Mouse (Mus musculus) stomach, embryonic 14.5 days (tissue): ENCODE results near the gene Rgs12. TPM values are rescaled to one million over a fixed set of nuclear protein-coding genes. Genes with fewer than 3 reads are reported as not detected.

ENCODE experiments used
- ATAC-seq: fragments of 200-750 bp; cut with Nextera tagmentation; 2 replicates; pipeline ENCODE4 v1.8.0; 2017; ENCODE audit warnings: low read depth, moderate TSS enrichment; ENCODE audit not compliant: insufficient number of reproducible peaks, insufficient read depth, low FRiP score
- H3K27ac ChIP-seq: fragments of 300-500 bp; sonication (generic); 2 replicates; pipeline ENCODE4 v1.5.1; 2014; ENCODE audit warnings: mild to moderate bottlenecking, low read length, moderate library complexity, mixed read lengths
- H3K27me3 ChIP-seq: fragments of 300-500 bp; sonication (generic); 2 replicates; pipeline ENCODE4 v1.6.1; 2014; ENCODE audit warnings: low read length, control low read depth, mixed read lengths; ENCODE audit not compliant: control insufficient read depth, insufficient read depth
- H3K36me3 ChIP-seq: fragments of 300-500 bp; sonication (generic); 2 replicates; pipeline ENCODE4 v1.6.1; 2014; ENCODE audit warnings: mild to moderate bottlenecking, control low read depth, low read length, moderate library complexity, mixed read lengths; ENCODE audit not compliant: control insufficient read depth, insufficient read depth
- H3K4me1 ChIP-seq: fragments of 300-500 bp; sonication (generic); 2 replicates; pipeline ENCODE4 v1.6.1; 2014; ENCODE audit warnings: low read length, control low read depth, mixed read lengths; ENCODE audit not compliant: control insufficient read depth, insufficient read depth
- H3K4me2 ChIP-seq: fragments of 300-500 bp; sonication (generic); replicated peaks from 2 replicates; pipeline ENCODE4 v1.6.1; 2014; ENCODE audit warnings: low read depth, low read length, control low read depth
- H3K4me3 ChIP-seq: fragments of 300-500 bp; sonication (generic); 2 replicates; pipeline ENCODE4 v1.5.1; 2014; ENCODE audit warnings: low read depth, low read length, control low read depth
- H3K9ac ChIP-seq: fragments of 300-500 bp; sonication (generic); replicated peaks from 2 replicates; pipeline ENCODE4 v1.6.1; 2014; ENCODE audit warnings: low read depth, mild to moderate bottlenecking, control low read depth, low read length, moderate library complexity, mixed read lengths
- H3K9me3 ChIP-seq: fragments of 300-500 bp; sonication (generic); 2 replicates; pipeline ENCODE4 v1.6.1; 2016; ENCODE audit warnings: low read depth, low read length, control low read depth; ENCODE audit not compliant: control insufficient read depth
- WGBS: fragments of 180-500 bp; shearing (Covaris S2); extraction: QIAGEN DNeasy Blood & Tissue Kit; methylation state at CpG from one replicate; pipeline ENCODE4 v1.1.7; 2014; 5-methylcytosine and 5-hydroxymethylcytosine counted together
- polyA plus RNA-seq: library from polyadenylated mRNA; unstranded; fragments of >200 nt; fragmentation: Nextera tagmentation; extraction: Ambion mirVana; gene quantifications from 2 replicates; pipeline ENCODE4 v1.2.1, GENCODE M21; 2014

The Rgs12 gene
- polyA plus RNA-seq, 1 experiment from 2014 or later: 34.2 TPM

- Histone ChIP-seq H3K4me2 (no peak overlapping the region), H3K4me3 (no peak overlapping the region), H3K4me1 (0 out of 2 replicates have a peak, but pooled peaks cover 4% of the 10 kb centered on the region), H3K27me3 (no peaks in the 10 kb centered on the region), H3K27ac (no peak overlapping the region), H3K9me3 (peaks cover 3% of the 10 kb centered on the region; the same call in 1 of the 2 replicates), H3K36me3 (no peaks in the 10 kb centered on the region), H3K9ac (no peak overlapping the region)
- ATAC-seq: no peak
- 77% methylated on average over 2 of the region's 2 CpGs for WGBS
Measured at GRCm38 (mm10) chr5:34957015-34957414, 7.8 kb downstream of the Rgs12 start.

GRCm38 (mm10) chr5:34960021-34960420, 10.8 kb downstream of the Rgs12 start:
- no peak overlapping the region for H3K9ac ChIP-seq
- 0 out of 2 replicates have a peak, but pooled peaks cover 4% of the 10 kb centered on the region for H3K4me1 ChIP-seq
- no peak overlapping the region for H3K4me3 ChIP-seq
- H3K9me3 ChIP-seq: no peaks in the 10 kb centered on the region
- WGBS: 72% methylated on average over 1 of the region's 1 CpGs
- no peak; the same call in 1 of the 2 replicates for ATAC-seq
- no peak overlapping the region for H3K4me2 ChIP-seq
- H3K27me3 ChIP-seq: no peaks in the 10 kb centered on the region
- H3K36me3 ChIP-seq: peaks cover 6% of the 10 kb centered on the region; the same call in 1 of the 2 replicates
- H3K27ac ChIP-seq: no peak overlapping the region

DNA sequence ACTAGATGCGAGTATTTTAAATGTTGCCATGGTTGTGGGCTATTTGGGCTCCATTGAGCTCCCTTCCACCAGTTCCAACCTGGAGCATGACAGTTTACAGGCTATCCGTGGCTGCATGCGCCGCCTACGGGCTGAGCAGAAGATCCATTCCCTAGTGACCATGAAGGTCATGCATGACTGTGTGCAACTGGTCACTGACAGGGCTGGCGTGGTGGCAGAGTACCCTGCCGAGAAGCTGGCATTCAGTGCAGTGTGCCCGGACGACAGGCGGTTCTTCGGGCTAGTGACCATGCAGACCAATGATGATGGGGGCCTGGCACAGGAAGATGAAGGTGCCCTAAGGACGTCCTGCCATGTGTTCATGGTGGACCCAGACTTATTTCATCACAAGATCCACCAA, 16.3 kb downstream of the Rgs12 start:
- 94% methylated on average over 12 of the region's 12 CpGs for WGBS
- Histone ChIP-seq H3K27ac (no peak overlapping the region), H3K27me3 (no peaks in the 10 kb centered on the region)

DNA sequence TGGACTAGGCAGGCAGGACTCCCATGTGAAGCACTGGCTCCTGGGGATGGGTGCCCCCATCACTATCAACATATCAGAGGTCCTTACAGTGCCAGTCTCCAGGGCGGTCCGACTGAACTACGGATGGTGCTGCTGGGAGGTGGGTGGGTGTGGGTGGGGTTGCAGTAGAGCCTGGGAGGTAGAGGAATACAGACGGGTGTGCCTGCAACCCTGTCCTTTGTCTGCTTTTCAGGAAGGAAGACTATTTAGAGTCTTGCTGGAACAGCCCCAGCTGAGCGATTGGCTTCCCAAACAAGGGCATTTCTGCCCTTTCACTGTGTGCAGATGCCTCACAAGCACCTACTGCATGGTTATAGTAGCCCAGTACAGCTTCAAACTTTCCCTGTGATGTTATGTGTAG, 19.1 kb downstream of the Rgs12 start:
- H3K27me3 ChIP-seq: no peaks in the 10 kb centered on the region
- H3K9me3 ChIP-seq: no peaks in the 10 kb centered on the region
- ATAC-seq: no peak
- H3K27ac ChIP-seq: no peak overlapping the region
- H3K36me3 ChIP-seq: peaks cover 31% of the 10 kb centered on the region
- H3K9ac ChIP-seq: no peak overlapping the region
- H3K4me3 ChIP-seq: no peak overlapping the region
- H3K4me1 ChIP-seq: no peaks in the 10 kb centered on the region
- no peak overlapping the region for H3K4me2 ChIP-seq
- WGBS: 81% methylated on average over 5 of the region's 5 CpGs

More for the DNA sequence above, 16.3 kb downstream of the Rgs12 start:
- H3K4me1 ChIP-seq: no peaks in the 10 kb centered on the region
- H3K4me3 ChIP-seq: no peak overlapping the region
- no peak overlapping the region for H3K4me2 ChIP-seq
- no peaks in the 10 kb centered on the region for H3K9me3 ChIP-seq
- ATAC-seq: no peak
- no peak overlapping the region for H3K9ac ChIP-seq
- peaks cover 29% of the 10 kb centered on the region for H3K36me3 ChIP-seq

DNA sequence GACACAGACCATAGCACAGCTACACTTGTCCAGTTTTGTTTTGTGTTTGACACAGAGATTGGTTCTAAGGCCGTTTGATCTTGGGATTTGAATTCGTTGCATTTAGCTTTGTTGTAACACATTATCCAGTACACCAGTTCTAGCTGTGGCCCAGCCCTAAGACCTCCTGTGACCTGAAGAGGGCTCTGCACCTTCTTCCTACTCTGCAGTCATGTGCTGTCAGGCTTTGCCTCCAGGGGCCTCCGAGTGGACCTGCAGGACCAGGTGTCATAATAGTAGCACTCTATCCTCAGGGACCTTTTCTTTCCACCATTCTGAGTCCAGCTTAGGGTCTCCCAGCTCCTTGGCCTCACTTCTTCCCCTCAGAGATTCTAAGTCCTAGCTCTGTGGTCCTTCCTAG, 23.2 kb downstream of the Rgs12 start:
- 84% methylated on average over 3 of the region's 3 CpGs for whole genome bisulfite sequencing
- no peak for ATAC-seq

DNA sequence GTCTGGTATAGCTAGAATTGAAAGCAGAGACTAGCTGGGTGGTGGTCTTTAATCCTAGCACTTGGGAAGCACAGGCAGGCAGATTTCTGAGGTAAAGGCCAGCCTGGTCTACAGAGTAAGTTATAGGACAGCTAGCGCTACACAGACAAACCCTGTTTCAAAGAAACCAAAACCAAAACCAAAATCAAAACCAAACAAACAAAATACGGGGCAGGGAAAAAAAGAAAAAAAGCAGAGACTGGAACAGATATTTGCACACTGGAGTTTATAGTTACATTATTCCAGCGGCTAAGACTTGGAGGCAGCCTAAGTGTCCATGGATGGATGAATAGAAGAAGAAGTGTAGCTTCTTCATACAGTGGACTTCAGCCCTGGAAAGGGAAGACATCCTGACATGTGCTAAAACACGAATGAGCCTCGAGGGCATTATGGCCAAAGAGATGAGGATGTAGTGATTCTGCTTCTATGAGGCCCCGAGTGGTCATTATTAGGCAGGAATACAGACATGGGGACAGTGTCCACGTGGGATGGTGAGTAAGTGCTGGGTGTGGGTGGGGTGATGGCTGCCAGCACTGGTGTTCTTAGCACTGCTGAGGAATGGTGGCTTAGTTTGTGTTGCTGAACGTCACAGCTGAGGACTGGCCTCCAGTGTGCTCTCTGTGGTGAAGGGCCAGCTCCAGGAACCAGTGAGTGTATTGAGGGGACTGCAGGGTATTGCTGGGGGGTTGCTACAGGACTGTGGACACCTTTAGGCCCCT, 24.5 kb downstream of the Rgs12 start:
- H3K9ac ChIP-seq: no peak overlapping the region
- WGBS: 86% methylated on average over 8 of the region's 8 CpGs
- no peaks in the 10 kb centered on the region for H3K9me3 ChIP-seq
- no peak overlapping the region for H3K4me3 ChIP-seq
- ATAC-seq: no peak
- peaks cover 25% of the 10 kb centered on the region for H3K36me3 ChIP-seq
- no peaks in the 10 kb centered on the region for H3K4me1 ChIP-seq
- no peaks in the 10 kb centered on the region for H3K27me3 ChIP-seq
- no peak overlapping the region for H3K27ac ChIP-seq
- H3K4me2 ChIP-seq: no peak overlapping the region

More for the DNA sequence above, 23.2 kb downstream of the Rgs12 start:
- Histone ChIP-seq H3K4me3 (no peak overlapping the region), H3K9ac (no peak overlapping the region), H3K36me3 (peaks cover 21% of the 10 kb centered on the region), H3K27me3 (no peaks in the 10 kb centered on the region), H3K9me3 (no peaks in the 10 kb centered on the region), H3K27ac (no peak overlapping the region), H3K4me2 (no peak overlapping the region), H3K4me1 (no peaks in the 10 kb centered on the region)

GRCm38 (mm10) chr5:34974773-34975443, 25.7 kb downstream of the Rgs12 start:
- H3K36me3 ChIP-seq: peaks cover 25% of the 10 kb centered on the region
- H3K27ac ChIP-seq: no peak overlapping the region
- no peaks in the 10 kb centered on the region for H3K4me1 ChIP-seq
- H3K9me3 ChIP-seq: no peaks in the 10 kb centered on the region
- no peak overlapping the region for H3K4me3 ChIP-seq
- 78% methylated on average over 11 of the region's 11 CpGs for WGBS
- no peaks in the 10 kb centered on the region for H3K27me3 ChIP-seq
- no peak overlapping the region for H3K9ac ChIP-seq
- peak; percentile 65; the same call in 1 of the 2 replicates for ATAC-seq
- no peak overlapping the region for H3K4me2 ChIP-seq

- no peak overlapping the region for H3K4me3 ChIP-seq
- peaks cover 25% of the 10 kb centered on the region for H3K36me3 ChIP-seq
- no peak for ATAC-seq
- no peak overlapping the region for H3K27ac ChIP-seq
- H3K4me1 ChIP-seq: no peaks in the 10 kb centered on the region
- no peak overlapping the region for H3K4me2 ChIP-seq
- 93% methylated on average over 9 of the region's 9 CpGs for WGBS
- H3K27me3 ChIP-seq: no peaks in the 10 kb centered on the region
- H3K9ac ChIP-seq: no peak overlapping the region
- H3K9me3 ChIP-seq: no peaks in the 10 kb centered on the region
Measured at GRCm38 (mm10) chr5:34976540-34977292, 27.5 kb downstream of the Rgs12 start.
